Mouse (Mus musculus) left cerebral cortex, adult 8-10 months (tissue): ENCODE measurements around the gene 9530003J23Rik. TPM values are rescaled to one million over a fixed set of nuclear protein-coding genes. Genes with fewer than 3 reads are reported as not detected.

Experiments
- DNase-seq, 2 experiments: peaks; one replicate each; pipeline ENCODE4 v3.0.0; 2022; ENCODE audit warnings: low spot score in 2 of 2
- total RNA-seq, 4 experiments: library from RNA; stranded (reverse); gene quantifications; 2 replicates each; pipeline ENCODE4 v1.2.4; 2022

9530003J23Rik gene
- total RNA-seq, 4 experiments from 2014 or later, result not detected

DNA sequence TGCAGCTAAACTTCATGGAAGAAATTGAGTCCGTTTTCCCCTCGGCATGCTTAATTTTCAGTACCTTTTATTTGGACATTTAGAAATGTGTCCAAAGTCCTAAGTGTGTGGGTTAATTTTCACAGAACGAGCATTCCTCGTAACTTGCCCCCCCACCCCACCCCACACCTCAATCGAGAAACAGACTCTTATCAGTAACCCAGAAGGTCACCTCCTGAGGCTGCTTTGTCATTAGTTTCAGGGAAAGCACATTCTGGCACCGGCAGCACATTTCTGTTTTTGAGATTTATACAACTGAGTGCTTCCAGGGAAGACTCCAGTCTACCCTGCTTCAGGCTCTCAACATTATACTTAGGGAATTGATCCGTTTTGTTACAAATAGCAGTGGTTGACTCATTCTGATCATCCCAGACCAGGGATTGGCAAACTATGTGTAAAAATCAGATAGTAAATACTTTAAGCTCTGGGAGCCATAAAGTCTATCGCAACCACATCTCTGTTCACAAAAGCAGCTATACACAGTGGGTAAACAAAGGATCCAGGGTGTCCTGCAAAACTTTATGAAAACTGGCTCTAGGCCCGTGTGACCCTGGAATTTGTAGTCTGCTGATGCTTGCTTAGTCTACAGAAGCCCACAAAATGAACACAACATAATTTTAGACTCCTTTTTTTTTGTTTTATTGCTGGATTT, 53.0 kb downstream of the 9530003J23Rik start:
- no peak for DNase-seq

Other genes with a start within 250 kb of the 9530003J23Rik start
- under 1 TPM in 2 of 4 experiments, not detected in 2; 0.26 to 0.34 TPM for gene Lrrc10, start 193.4 kb downstream of the 9530003J23Rik start, total RNA-seq
- 100 to 1,000 TPM; 148 to 155 (median 154) TPM for gene Cct2, start 174.9 kb downstream of the 9530003J23Rik start, total RNA-seq
- gene Frs2, start 90.2 kb downstream of the 9530003J23Rik start, total RNA-seq, result 10 to 100 TPM; 36.9 to 39.4 (median 38.6) TPM
- 10 to 100 TPM; 42.5 to 47.6 (median 45.6) TPM for gene Yeats4, start 14.2 kb downstream of the 9530003J23Rik start, total RNA-seq
- gene Lyz2, start 43.6 kb upstream of the 9530003J23Rik start, total RNA-seq, result 100 to 1,000 TPM in 2 of 4 experiments, 10 to 100 TPM in 2; 15.6 to 138 (median 65.3) TPM
- gene Lyz1, start 54.2 kb upstream of the 9530003J23Rik start, total RNA-seq, result 10 to 100 TPM in 2 of 4 experiments, 1 to 10 TPM in 2; 1.4 to 13.6 (median 6.2) TPM
- 100 to 1,000 TPM in 2 of 4 experiments, 10 to 100 TPM in 2; 86.2 to 103 (median 96.1) TPM for gene Cpsf6, start 141.3 kb upstream of the 9530003J23Rik start, total RNA-seq